Mouse (Mus musculus) lung, postnatal 4 days (tissue): Measurements from ENCODE around the gene Sly.
"Not testable (repeated sequence)": the region's sequence is repeated elsewhere in the genome, so short reads cannot be mapped to it uniquely, and the experiment has no call there.

ENCODE experiments used
- DNase-seq, 2 experiments: peaks; one replicate each; pipeline ENCODE4 v3.0.0; 2021

The Sly gene

GRCm38 (mm10) chrY:57186888-57187287, at the start of gene Sly:
Sly (plus strand) TSS chrY:57187188.
- not testable (repeated sequence) for DNase-seq
